Mouse (Mus musculus) CH12F3 (cell line): ENCODE data around the gene Tesk1.

Source experiments
- in situ Hi-C: fragments of 300-500 bp; cut with MboI; formaldehyde crosslinking; loops from 2 replicates; pipeline ENCODE4 v1.14.3; 2020; ENCODE audit warnings: low sequenced_read_pairs

The Tesk1 gene

GRCm38 (mm10) chr4:43441639-43442038 is at the start of gene Tesk1:
Gene Tesk1, plus strand, starts transcription at chr4:43441939.
- in situ Hi-C loops, result loop anchor here (5.0 to 25.0 kb wide), 2 partner anchors 41 to 421 kb away; partner anchors contain the start of genes Olfr155 and Sit1

DNA sequence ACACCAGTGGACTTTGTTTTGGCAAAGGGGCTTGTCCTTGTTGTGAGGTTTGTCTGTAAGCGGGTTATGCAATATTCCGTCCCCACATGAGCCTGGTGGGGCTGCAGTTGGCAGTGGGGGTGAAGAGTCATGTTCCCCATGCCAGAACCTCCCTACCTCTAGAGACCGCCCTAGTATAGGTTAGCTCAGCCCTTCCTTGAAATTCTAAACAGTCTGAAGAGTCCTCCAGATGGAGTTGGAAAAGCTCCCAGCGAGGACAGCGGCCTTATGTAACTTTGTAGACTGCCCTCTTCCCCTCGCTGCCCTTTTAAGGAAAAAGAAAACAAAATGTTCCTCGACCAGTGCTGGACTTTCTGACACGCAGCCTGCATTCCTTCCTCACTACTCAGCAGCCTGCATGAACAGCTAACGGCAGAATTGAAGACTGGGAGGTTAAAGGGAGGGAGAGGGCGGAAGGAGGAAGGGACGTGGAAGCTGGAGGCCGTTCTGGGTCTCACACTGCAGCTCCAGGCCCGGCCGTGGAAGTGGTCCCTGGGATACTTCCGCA is 47.3 kb upstream of the Tesk1 start:
- in situ Hi-C loops, result no loop called here

- in situ Hi-C loops, result no loop called here
These were observed 46.6 kb upstream of the Tesk1 start for GRCm38 (mm10) chr4:43395147-43395546.

DNA sequence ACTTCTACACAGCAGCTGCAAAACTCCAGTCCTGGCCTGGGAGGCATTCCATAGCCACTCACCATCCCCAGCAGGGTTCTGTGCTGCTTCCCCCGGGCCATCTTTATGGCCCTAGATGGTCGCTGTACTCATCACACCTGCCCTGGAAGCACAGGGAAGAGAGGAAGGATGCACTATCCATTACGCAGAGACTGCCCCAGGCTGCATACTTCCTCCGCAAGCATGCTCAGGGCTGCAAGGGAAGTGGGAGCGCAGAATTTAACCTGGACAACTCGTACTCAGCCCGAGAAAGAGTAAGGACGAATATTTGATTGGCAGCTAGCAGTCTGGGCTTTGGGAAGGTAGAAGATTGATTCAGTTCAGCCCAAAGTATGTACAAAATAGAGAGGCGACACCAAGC is 45.9 kb upstream of the Tesk1 start:
- in situ Hi-C loops, result no loop called here

GRCm38 (mm10) chr4:43396381-43396780 is 45.4 kb upstream of the Tesk1 start:
- in situ Hi-C loops, result no loop called here

DNA sequence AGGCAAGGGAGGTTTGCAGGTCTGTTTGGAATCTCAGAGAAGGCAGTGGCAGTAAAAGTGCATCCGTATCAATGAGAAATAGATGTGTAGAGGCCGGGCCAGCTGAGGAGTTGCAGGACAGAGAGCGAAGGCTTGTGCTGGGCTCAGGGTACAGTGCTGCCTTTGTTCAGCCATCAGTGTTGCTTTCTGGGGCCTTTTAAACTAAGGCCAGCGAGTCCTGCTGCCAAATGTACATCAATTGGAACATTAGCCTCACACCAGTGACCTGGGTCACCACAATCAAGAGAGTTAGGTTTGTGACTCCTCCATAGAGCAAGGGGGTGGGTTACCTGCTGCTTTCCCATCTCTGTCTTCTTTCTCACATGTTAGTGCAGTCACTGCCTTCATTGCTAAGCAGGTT is 43.7 kb upstream of the Tesk1 start:
- in situ Hi-C loops, result no loop called here

- in situ Hi-C loops, result no loop called here
These were observed 42.9 kb upstream of the Tesk1 start for GRCm38 (mm10) chr4:43398829-43399331.

DNA sequence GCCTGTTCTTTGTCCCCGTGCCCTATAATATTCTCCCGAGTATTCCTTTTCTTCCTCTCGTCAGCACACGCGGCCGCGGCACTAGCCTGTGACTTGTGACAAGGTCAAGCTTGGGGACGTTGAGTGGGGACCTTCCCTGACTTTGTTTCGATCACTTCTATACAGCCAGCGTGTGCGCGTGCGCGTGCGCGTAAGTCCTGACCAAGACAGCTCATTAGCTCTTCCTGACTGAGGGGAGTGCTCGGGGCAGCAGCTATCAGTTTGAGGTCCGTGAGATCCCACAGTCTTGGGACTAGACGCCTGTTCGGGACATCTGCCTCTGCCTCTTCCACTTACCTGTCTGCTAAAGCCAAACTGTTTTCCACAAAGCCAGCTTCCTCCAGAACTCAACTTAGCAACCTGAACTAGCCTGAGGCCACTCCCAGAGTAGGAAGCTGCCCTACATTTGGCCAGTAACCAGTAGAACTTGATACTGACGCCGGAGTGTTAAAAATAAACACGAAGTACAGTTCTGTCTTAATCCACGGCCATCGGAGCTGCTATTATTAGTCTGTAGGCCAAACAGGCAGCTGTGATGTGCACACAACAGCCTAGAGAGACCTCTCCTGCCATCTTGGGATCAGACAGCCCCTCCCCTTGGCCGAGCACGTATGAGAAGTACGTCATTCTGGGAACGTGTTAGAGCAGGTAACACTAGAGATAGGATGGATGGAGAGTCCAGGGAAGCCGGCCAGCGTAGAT is 42.2 kb upstream of the Tesk1 start:
- in situ Hi-C loops, result no loop called here

GRCm38 (mm10) chr4:43400976-43401375 is 40.8 kb upstream of the Tesk1 start:
- in situ Hi-C loops, result no loop called here

DNA sequence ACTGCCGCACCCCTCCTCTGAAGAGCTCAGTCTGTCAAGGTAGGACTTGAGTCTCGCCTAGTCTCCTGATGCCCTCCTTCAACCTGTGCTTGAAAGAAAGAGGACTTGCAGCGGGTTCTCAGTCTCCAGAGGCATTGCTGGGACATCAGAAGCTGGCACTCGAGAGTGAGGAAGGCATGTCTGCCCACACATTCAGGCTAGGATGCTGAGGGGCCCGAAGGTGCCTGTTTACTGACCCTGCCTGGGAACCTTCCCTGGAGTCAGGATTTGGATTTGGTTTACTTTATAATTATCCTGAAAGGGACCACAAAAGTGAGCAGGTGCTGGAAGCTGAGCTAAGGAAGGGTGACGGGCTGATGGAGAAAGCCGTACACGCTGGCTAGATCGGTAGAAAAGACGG is 40.3 kb upstream of the Tesk1 start:
- in situ Hi-C loops, result no loop called here

DNA sequence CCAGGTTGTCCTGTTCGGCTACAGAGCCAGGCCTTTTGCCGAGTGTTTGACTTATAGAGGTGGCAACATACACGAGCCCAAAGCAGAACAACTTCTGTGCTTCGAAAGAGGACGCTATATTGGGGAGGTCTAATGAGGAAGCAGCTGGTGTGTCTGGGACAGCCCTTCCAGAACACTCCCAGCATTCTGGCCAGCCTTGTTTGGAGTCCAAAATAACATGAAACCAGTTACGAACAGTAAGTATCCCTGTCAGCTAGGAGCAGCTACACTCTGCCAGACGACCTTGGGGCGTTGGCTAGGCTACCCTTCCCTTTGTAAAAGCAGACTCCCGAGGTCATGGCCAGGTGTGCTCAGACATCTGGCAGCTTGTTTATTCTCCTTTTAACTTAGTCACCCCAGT is 39.5 kb upstream of the Tesk1 start:
- in situ Hi-C loops, result no loop called here

GRCm38 (mm10) chr4:43404697-43405096 is 37.0 kb upstream of the Tesk1 start:
- in situ Hi-C loops, result no loop called here

GRCm38 (mm10) chr4:43406162-43406971 is 35.4 kb upstream of the Tesk1 start:
- in situ Hi-C loops, result no loop called here

GRCm38 (mm10) chr4:43407071-43407920 is 34.4 kb upstream of the Tesk1 start:
- in situ Hi-C loops, result no loop called here

GRCm38 (mm10) chr4:43414761-43415160 is 27.0 kb upstream of the Tesk1 start:
- in situ Hi-C loops, result no loop called here

GRCm38 (mm10) chr4:43415221-43416070 is 26.3 kb upstream of the Tesk1 start:
- in situ Hi-C loops, result no loop called here

GRCm38 (mm10) chr4:43416071-43416490 is 25.7 kb upstream of the Tesk1 start:
- in situ Hi-C loops, result no loop called here

- in situ Hi-C loops, result no loop called here
These were observed 24.3 kb upstream of the Tesk1 start for GRCm38 (mm10) chr4:43417269-43418062.

- in situ Hi-C loops, result no loop called here
These were observed 23.3 kb upstream of the Tesk1 start for GRCm38 (mm10) chr4:43418450-43418849.
